Mouse (Mus musculus) left cerebral cortex, postnatal 36 days (tissue): ENCODE results near the gene Gm15294. TPM values are rescaled to one million over a fixed set of nuclear protein-coding genes. Genes with fewer than 3 reads are reported as not detected.

ENCODE experiments used
- DNase-seq, 2 experiments: peaks; one replicate each; pipeline ENCODE4 v3.0.0; 2021 to 2022; ENCODE audit warnings: low spot score in 2 of 2, mixed read lengths in 1 of 2
- intact Hi-C: fragments of 180-260 bp; cut with DNase I; formaldehyde crosslinking; loops from one replicate; pipeline ENCODE4 v1.15.1; 2025
- total RNA-seq, 2 experiments: library from RNA; stranded (reverse); gene quantifications; 2 replicates each; pipeline ENCODE4 v1.2.3; 2021

The Gm15294 gene
- not detected for total RNA-seq

DNA sequence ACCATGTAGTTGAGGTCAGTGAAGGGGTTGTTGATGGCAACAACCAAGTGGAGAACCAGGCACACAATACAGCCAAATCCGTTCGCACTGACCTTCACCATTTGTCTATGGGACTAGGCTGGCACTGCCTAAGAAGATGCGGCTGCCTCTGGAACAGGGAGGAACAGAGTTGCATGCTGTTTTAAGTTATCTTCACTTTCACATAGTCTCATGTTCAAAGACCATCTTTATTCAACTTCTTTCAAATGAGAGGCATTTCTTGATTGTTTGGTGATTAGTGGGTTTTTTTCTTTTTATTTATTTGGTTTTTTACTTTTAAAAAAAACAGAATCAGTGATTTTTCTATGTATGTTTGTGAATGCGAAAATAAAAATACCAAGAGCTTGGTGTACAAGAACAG lies at the start of gene Gm15294:
Gene Gm15294, minus strand, starts transcription at position 101 of the 400 bp plus-strand sequence.
- intact Hi-C loops, result no loop called here
- no peak for DNase-seq

DNA sequence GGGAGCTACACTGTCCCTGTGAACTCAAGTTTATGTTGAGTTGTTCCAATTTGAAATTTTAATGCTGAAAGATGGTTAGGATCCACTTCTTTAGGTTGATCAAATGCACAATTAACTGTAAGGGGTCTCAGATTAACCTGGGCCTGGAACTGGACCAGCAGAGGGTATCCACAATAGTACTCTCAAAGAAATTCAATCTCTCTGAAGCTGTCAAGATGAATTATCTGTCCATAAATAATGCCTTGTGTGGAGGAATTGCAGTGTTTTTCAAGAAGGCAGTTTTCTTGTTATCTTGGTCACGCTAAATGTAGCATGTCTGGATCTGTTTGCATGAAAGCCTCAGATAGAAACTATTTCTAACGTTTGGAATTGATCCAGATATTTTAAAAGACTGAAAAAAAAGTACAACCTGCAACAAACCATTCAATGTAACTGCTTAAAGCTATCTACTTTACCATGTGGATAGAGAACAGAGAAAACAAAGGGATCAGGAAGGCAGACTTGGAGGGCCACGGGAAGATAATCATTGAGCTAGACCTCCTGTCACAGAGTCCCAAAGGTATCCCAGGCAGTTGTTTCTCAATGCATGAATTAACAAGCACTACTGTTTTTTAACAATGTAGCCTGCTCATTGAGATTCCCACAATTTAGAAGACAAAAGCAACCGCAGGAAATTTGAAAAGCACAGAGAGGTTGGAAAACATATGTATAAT lies 9.5 kb upstream of the Gm15294 start:
- no peak for DNase-seq
- intact Hi-C loops, result no loop called here

DNA sequence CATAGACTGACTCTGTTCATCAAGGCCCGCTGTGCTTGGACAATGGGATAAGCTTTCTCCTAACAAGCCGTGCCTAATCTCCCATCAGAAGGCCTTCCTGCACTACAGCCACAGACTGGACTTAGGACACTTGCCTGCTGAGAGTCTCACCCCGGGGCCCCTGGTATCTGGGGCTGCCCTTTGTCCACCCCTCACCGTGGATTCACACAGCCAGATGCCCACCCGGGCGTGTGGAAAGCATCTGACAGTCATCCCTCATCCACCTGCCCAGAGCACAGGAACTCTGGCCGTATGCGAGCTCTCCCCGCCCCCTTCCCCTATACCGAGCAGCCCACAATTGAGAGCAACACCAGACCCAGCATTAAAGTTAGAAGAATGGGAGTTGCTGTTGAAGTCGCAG lies 1.0 kb downstream of the Gm15294 start:
- no peak for DNase-seq
- intact Hi-C loops, result no loop called here

DNA sequence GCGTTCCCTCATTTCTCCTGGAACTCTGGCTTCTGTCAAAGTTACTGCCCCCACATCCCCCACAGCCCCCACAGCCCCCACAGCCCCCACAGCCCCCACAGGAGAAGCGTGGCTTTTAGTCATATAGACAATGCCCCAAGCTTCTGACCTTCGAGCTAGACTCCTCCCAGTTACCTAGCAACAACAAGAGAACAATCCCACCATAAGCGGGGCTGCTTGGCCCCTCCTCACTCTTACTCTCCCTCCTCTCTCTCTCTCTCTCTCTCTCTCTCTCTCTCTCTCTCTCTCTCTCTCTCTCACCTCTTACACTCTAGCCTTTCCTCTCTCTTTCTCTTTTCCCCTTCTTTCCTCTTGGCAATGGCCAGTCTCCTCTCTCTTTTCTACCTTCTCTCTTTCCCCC lies 1.4 kb downstream of the Gm15294 start:
- intact Hi-C loops, result no loop called here
- no peak for DNase-seq

DNA sequence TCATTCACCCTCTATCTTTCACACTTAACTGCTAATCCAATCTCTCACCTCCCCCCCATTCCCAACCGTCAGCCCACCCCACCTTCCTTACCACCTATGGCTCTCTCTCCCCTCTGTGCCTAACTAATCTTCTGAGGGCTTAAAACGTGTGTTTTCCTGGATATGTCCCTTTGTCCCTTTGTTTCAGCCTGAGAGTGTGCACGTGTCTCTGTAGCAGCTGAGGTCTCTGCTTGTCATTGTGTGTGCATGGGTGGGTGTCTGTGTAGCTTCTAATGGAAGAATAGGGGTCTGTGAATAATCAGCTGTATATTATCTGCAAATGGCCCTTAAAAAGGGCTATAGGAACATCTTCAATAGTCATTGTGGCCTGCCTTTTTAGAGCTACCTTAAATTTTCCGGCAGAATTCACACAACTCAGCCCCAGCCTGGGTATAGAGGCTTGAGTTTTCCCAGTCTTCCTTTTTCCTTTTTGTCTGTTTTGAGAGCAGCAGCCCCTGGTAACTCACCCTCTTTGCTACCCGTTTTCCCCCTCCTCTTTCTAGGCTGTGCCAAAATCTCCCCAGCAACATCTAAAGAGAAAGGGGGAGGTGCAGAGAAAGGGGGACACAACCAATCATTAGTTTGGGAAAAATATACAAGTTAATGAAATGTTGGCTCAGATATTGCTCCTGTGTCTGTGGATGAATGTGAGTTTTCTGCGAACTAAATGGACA lies 19.2 kb downstream of the Gm15294 start:
- DNase-seq, result no peak
- intact Hi-C loops, result no loop called here

Other genes starting within 250 kb of the Gm15294 start
- under 1 TPM; 0.35 to 0.43 TPM for gene Irs4, start 150.0 kb downstream of the Gm15294 start, total RNA-seq